Mouse (Mus musculus): ENCODE measurements around the gene Men1. TPM values are rescaled to one million over a fixed set of nuclear protein-coding genes. Genes with fewer than 3 reads are reported as not detected.

Men1 gene
- polyA plus RNA-seq, 1 experiment from 2014 or later = 122 TPM

DNA sequence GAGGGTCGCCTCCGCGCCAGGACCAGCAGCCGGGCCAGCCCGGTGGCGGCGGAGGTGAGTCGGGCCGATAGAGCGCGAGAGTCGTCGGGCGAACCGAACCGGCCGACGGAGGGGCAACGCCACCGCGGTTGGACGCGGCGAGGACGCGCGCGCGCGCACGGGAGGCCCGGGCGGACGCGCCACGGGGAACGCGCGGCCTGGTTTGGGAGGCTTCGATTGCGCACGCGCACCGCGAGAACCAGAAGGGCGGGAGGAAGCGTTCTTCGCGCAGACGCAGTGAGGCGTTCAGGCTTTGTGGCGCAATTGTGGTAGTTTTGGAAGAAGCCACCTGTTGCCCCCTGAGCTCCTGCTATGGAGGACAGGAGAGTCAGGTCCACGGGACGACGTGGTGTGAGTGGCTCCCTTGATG, 29.5 kb downstream of the Men1 start:
- H3K27ac ChIP-seq (replicated peaks) = peak overlapping the region; percentile 99
- WGBS = under 1% methylated on average over 55 of the region's 55 CpGs
- peak; percentile 91 for DNase-seq (ENCODE audit: low spot score)
- H3K27me3 ChIP-seq (replicated peaks; ENCODE audit: low read depth, poor library complexity, severe bottlenecking) = no peaks in the 10 kb centered on the region
- peaks cover 31% of the 10 kb centered on the region for H3K4me1 ChIP-seq
- H3K9me3 ChIP-seq = no peaks in the 10 kb centered on the region
- H3K4me3 ChIP-seq = peak overlapping the region; percentile 95
- H3K36me3 ChIP-seq (replicated peaks) = peaks cover 58% of the 10 kb centered on the region

DNA sequence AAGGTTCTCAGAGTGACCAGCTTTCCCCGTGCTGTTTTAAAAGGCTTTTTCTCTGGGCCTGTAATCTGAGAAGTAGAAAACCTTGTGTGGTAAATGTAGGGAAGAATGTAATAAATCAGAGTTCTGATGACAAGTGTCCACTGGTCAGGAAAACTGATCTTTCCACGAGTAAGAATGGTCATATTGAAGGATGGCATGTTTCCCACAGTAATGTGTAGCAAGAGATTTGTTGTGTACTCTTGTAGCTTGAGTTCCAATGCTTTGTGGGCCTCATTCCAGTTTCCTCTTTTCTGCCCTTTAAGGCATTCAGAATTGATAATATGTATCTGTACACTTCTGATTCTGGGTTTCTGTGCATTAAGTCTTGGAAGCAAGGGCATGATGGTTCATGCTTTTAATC, 30.1 kb downstream of the Men1 start:
- Histone ChIP-seq H3K36me3 (replicated peaks) (peaks cover 63% of the 10 kb centered on the region), H3K27me3 (replicated peaks; ENCODE audit: low read depth, poor library complexity, severe bottlenecking) (no peaks in the 10 kb centered on the region)

DNA sequence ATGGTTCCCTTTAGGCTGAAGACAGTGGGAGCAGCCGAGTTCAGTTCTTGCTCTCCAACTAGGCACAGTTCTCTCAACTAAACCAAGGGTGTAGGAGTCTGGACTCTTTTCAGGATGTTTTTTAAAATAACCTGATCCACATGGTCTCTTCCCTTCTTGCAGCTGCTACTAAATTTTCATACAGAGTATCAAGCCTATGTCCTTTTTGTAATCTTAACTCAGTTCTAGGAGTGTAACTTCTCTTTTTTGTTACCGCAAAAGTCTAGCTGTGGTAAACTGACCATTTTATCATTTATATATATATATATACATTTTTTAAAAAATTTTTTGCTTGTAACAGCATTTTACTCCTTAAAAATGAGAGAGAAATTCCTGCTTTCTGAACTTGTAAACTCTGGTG, 35.4 kb downstream of the Men1 start:
- peaks cover 16% of the 10 kb centered on the region for H3K4me1 ChIP-seq
- peaks cover 100% of the 10 kb centered on the region for H3K36me3 ChIP-seq (replicated peaks)
- no peak overlapping the region for H3K4me3 ChIP-seq
- H3K27me3 ChIP-seq (replicated peaks; ENCODE audit: low read depth, poor library complexity, severe bottlenecking) = no peaks in the 10 kb centered on the region
- DNase-seq (ENCODE audit: low spot score) = no peak
- no peak overlapping the region for H3K27ac ChIP-seq (replicated peaks)
- no peaks in the 10 kb centered on the region for H3K9me3 ChIP-seq
- WGBS = 96% methylated on average over 2 of the region's 2 CpGs

More for the DNA sequence above, 30.1 kb downstream of the Men1 start:
- Histone ChIP-seq H3K27ac (replicated peaks) (peak overlapping the region; percentile 99), H3K4me3 (peak overlapping the region; percentile 95), H3K4me1 (peaks cover 31% of the 10 kb centered on the region), H3K9me3 (no peaks in the 10 kb centered on the region)
- WGBS = 8% methylated on average over 2 of the region's 2 CpGs
- no peak for DNase-seq (ENCODE audit: low spot score)

DNA sequence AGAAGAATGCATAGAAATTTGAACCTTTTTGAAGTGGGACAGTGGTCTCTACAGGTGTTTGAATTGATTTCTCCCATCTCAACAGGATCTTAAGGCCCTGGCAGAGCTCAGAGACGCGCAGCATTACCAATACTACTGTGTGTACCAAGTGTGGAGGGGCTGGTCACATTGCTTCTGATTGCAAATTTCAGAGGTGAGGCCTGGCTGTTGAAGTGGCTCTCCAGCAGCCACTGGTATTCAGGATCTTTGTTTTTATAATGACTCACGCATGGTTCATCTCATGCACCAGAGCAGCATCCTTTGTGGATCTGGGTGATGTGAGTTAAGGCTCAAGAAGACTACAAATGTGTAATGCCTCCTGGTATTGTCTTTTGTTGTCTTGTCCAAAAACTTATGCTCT, 37.7 kb downstream of the Men1 start:
- Histone ChIP-seq H3K9me3 (no peaks in the 10 kb centered on the region), H3K27ac (replicated peaks) (no peak overlapping the region), H3K36me3 (replicated peaks) (peaks cover 100% of the 10 kb centered on the region), H3K27me3 (replicated peaks; ENCODE audit: low read depth, poor library complexity, severe bottlenecking) (no peaks in the 10 kb centered on the region), H3K4me1 (no peaks in the 10 kb centered on the region), H3K4me3 (no peak overlapping the region)
- no peak for DNase-seq (ENCODE audit: low spot score)
- WGBS = 97% methylated on average over 3 of the region's 3 CpGs

DNA sequence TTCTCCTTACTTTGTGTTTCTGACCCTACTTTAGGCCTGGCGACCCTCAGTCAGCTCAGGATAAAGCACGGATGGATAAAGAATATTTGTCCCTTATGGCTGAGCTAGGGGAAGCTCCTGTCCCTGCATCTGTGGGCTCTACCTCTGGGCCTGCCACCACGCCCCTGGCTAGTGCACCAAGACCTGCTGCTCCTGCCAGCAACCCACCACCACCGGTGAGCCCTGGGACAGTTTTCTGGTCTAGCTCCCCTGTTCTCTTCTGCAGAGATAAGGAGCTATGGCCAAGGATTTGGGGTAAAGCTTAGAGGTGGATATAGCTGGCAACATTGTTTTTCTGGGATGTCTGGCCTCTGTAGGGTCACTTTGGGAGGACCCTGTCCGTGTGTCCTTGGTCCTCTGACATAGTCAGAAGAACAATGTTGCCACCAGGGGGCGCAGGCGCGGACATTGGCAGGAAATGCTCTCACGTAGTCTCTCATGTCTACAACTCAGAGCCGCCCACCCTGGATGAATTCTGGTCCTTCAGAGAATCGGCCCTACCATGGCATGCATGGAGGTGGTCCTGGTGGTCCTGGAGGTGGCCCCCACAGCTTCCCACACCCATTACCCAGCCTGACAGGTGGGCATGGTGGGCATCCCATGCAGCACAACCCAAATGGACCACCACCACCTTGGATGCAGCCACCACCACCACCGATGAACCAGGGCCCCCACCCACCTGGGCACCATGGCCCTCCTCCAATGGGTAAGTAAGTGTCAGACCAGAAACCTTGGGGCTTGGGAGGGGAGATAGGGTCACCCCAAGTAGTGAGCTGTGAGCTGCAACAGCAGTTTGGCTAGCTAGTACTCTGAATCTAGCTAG, 39.0 kb downstream of the Men1 start:
- no peaks in the 10 kb centered on the region for H3K9me3 ChIP-seq
- DNase-seq (ENCODE audit: low spot score) = peak; percentile 80
- H3K27me3 ChIP-seq (replicated peaks; ENCODE audit: low read depth, poor library complexity, severe bottlenecking) = no peaks in the 10 kb centered on the region
- peaks cover 100% of the 10 kb centered on the region for H3K36me3 ChIP-seq (replicated peaks)
- H3K4me1 ChIP-seq = no peaks in the 10 kb centered on the region
- no peak overlapping the region for H3K4me3 ChIP-seq
- 74% methylated on average over 12 of the region's 12 CpGs for WGBS
- no peak overlapping the region for H3K27ac ChIP-seq (replicated peaks)

DNA sequence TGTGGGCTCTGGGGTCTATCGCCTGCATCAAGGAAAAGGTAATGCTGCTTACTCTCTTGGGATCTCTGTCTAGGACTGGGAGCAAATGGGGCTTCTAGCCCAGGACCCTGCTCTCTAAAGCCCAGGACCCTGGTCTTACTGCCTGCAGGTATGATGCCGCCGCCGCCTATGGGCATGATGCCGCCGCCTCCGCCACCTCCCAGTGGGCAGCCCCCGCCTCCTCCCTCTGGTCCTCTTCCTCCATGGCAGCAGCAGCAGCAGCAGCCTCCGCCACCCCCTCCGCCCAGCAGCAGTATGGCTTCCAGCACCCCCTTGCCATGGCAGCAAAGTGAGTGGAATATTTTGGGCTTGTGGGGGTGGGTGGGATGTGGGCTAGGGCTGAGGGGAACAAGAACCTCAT, 39.8 kb downstream of the Men1 start:
- peaks cover 100% of the 10 kb centered on the region for H3K36me3 ChIP-seq (replicated peaks)
- 98% methylated on average over 10 of the region's 10 CpGs for WGBS
- H3K27ac ChIP-seq (replicated peaks) = no peak overlapping the region
- H3K27me3 ChIP-seq (replicated peaks; ENCODE audit: low read depth, poor library complexity, severe bottlenecking) = no peaks in the 10 kb centered on the region
- H3K9me3 ChIP-seq = no peaks in the 10 kb centered on the region
- no peak for DNase-seq (ENCODE audit: low spot score)
- no peak overlapping the region for H3K4me3 ChIP-seq
- no peaks in the 10 kb centered on the region for H3K4me1 ChIP-seq

DNA sequence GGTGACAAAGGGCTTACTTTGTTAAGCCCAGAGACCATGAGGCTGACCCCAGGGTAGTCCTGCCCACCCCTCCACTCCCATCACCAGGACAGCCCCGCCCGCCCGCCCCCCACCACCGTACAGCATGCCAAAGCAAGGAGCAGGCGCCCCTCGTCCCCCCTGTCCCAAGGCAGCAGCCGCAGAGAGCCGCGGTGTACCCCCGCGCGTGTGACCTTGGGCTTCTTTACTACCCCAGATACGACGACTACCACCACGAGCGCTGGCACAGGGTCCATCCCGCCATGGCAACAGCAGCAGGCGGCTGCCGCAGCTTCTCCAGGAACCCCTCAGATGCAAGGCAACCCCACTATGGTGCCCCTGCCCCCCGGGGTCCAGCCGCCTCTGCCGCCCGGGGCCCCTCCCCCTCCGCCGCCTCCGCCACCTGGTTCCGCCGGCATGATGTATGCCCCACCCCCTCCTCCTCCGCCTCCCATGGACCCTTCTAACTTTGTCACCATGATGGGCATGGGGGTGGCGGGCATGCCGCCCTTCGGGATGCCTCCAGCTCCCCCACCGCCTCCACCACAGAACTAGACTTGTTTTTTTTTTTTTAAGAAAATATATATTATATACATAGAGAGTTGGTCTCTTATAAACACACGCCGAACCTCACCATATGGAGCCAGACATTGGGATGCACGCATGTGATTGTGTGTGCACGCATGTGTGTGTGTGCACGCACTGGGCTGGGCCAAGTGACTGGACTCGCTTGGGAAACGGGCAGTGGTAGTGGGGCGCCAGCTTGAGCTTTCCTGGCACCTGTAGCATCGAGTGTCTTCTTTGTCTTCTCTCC, 40.9 kb downstream of the Men1 start:
- Histone ChIP-seq H3K4me1 (no peaks in the 10 kb centered on the region), H3K36me3 (replicated peaks) (peaks cover 97% of the 10 kb centered on the region), H3K4me3 (0 out of 2 replicates have a peak overlapping the region, but pooled peaks have one; percentile 18), H3K27me3 (replicated peaks; ENCODE audit: low read depth, poor library complexity, severe bottlenecking) (no peaks in the 10 kb centered on the region), H3K27ac (replicated peaks) (no peak overlapping the region), H3K9me3 (no peaks in the 10 kb centered on the region)
- no peak for DNase-seq (ENCODE audit: low spot score)
- 94% methylated on average over 42 of the region's 42 CpGs for WGBS

DNA sequence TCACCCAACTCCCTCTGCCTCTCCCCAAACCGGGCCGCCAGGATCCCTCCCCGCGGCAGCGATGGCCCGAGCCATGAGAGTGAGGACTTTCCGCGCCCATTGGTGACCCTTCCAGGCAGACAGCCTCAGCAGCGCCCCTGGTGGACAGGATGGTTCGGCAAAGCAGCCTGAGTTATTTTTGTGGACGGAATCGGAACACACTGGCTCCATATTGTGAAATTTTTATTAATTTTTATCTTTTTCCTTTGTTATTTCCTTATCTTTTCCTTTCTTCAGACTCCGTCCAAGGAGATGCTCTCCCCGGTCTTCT, 41.4 kb downstream of the Men1 start:
- Histone ChIP-seq H3K27ac (replicated peaks) (no peak overlapping the region), H3K9me3 (no peaks in the 10 kb centered on the region), H3K36me3 (replicated peaks) (peaks cover 97% of the 10 kb centered on the region), H3K4me1 (no peaks in the 10 kb centered on the region), H3K4me3 (no peak overlapping the region), H3K27me3 (replicated peaks; ENCODE audit: low read depth, poor library complexity, severe bottlenecking) (no peaks in the 10 kb centered on the region)
- peak; percentile 69 for DNase-seq (ENCODE audit: low spot score)
- WGBS = 86% methylated on average over 14 of the region's 14 CpGs

DNA sequence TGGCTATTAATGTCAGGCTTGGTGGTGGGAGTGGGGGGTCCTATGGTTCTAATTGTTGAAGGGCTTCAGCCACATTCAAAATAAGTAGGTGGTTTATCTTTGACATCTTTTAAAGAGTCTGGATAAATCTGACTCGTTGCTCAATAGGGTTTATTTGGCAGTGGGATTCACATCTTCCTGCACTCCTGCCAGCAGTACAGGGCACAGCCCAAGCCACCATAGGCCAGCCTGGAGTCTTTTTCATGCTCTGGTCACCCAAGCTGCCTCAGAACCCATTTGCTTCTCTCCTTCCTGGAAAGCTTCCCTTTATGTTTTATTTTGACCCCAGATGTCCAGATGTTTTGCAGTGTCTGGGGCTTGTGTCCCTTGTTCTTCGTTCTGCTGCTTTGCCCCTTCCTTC, 41.9 kb downstream of the Men1 start:
- Histone ChIP-seq H3K4me3 (no peak overlapping the region), H3K4me1 (no peaks in the 10 kb centered on the region), H3K27ac (replicated peaks) (no peak overlapping the region), H3K36me3 (replicated peaks) (peaks cover 94% of the 10 kb centered on the region), H3K9me3 (no peaks in the 10 kb centered on the region), H3K27me3 (replicated peaks; ENCODE audit: low read depth, poor library complexity, severe bottlenecking) (no peaks in the 10 kb centered on the region)
- WGBS = 95% methylated on average over 2 of the region's 2 CpGs
- DNase-seq (ENCODE audit: low spot score) = no peak

DNA sequence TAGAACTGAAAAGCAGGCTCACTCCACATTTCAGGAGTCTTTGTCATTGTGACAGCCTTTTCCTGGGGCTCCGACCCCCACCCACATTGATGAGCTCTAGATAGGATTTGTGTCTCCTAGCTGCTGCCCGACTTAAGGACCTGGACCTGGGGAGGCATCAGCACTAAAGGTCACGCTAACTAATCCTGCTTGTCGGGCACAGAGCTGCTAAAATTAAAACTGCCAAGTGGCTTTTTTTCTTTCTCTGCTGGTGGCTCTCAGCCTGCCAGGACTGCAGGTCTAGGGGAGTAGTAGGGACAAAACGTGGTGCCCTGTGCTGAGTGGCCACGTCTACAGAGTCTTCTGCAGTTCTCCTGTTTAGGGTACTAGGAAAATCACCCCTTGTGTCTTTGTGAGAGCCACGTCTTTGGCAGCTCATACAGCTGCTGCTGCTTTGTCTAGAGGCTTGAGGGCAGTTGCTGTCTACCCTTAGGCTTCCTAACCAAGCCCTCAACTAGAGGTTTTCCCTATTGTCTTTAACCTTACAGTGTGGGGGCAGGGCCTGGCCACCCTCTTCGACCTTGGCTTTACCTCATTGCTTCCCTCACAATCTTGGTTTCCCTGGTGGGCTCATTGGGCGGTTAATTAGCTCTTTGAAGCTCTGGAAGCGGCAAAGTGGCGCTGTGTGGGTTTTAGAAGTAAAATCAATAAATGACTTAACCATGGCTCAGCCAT, 42.7 kb downstream of the Men1 start:
- Histone ChIP-seq H3K36me3 (replicated peaks) (peaks cover 85% of the 10 kb centered on the region), H3K4me1 (no peaks in the 10 kb centered on the region), H3K27ac (replicated peaks) (no peak overlapping the region), H3K4me3 (no peak overlapping the region), H3K27me3 (replicated peaks; ENCODE audit: low read depth, poor library complexity, severe bottlenecking) (no peaks in the 10 kb centered on the region), H3K9me3 (no peaks in the 10 kb centered on the region)
- 82% methylated on average over 11 of the region's 11 CpGs for WGBS
- DNase-seq (ENCODE audit: low spot score) = no peak

DNA sequence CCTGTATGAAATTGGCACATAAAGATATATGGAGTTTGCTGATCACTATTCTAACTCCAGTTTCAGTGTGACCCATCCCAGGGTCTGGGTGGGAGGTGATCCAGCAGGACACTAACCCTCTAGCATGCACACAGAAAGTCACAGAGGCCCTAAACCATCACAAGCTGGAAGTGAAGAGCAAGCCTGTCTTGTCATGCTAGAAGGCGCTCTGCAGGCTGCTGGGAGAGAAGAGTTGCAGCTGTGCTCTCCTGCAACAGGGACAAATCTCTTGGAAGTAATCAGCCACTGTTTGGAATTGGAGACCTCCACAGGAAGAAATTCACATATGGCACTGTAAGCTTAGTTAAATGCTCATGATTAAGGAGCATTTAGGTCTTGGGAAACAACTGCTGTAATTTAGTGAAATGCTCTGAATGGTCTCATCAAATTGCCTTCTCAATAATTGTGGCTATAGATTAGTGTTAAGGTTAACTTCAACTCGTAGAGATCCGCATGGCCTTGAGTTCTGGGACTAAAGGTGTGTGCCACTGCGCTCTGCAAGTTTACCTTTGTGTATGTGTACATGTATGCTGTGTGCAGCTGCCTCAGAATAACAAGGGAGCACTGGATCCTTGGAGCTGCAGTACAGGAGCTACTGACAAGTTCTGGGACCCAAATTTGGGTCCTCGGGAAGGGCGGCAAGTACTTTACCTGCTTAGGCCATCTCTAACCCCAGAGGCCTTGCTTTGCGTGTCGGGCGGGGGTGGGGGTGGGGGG, 45.8 kb downstream of the Men1 start:
- Histone ChIP-seq H3K36me3 (replicated peaks) (peaks cover 54% of the 10 kb centered on the region), H3K27me3 (replicated peaks; ENCODE audit: low read depth, poor library complexity, severe bottlenecking) (no peaks in the 10 kb centered on the region), H3K4me1 (peaks cover 24% of the 10 kb centered on the region), H3K4me3 (no peak overlapping the region), H3K9me3 (no peaks in the 10 kb centered on the region), H3K27ac (replicated peaks) (no peak overlapping the region)
- 89% methylated on average over 9 of the region's 9 CpGs for WGBS
- no peak for DNase-seq (ENCODE audit: low spot score)

DNA sequence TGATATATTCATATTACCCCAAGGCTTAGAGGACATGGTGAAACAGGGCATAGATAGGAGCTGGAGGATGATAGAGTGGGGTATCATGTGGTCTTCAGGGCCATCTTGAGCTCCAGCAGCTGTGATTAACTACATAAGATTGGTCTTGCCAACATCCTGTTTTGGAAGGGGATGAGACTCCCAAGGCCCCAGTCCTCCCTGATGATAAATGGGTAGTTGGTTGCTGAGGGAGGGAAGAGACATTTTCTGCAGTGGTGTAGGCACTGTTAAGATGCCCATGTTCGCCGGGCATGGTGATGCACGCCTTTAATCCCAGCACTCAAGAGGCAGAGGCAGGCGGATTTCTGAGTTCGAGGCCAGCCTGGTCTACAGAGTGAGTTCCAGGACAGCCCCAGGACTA, 46.5 kb downstream of the Men1 start:
- H3K4me1 ChIP-seq = peaks cover 28% of the 10 kb centered on the region
- peaks cover 48% of the 10 kb centered on the region for H3K36me3 ChIP-seq (replicated peaks)
- no peaks in the 10 kb centered on the region for H3K9me3 ChIP-seq
- WGBS = 96% methylated on average over 5 of the region's 5 CpGs
- DNase-seq (ENCODE audit: low spot score) = no peak
- H3K4me3 ChIP-seq = no peak overlapping the region
- no peak overlapping the region for H3K27ac ChIP-seq (replicated peaks)
- no peaks in the 10 kb centered on the region for H3K27me3 ChIP-seq (replicated peaks; ENCODE audit: low read depth, poor library complexity, severe bottlenecking)

All from embryonic facial prominence, embryonic 10.5 days (tissue).